Mouse (Mus musculus) liver, adult 2 months (tissue): ENCODE measurements around the gene Sh3bp4.

Experiments used
- CTCF ChIP-seq: fragments of 200-500 bp; IDR thresholded peaks from 2 replicates; pipeline ENCODE4 v1.5.1; 2011; ENCODE audit warnings: low read depth, low read length, control low read depth
- POLR2A ChIP-seq: fragments of 200-500 bp; IDR thresholded peaks from 2 replicates; pipeline ENCODE4 v1.6.1; 2011; ENCODE audit warnings: low read length, control low read depth; ENCODE audit not compliant: insufficient read depth; ENCODE audit errors: extremely low read depth

DNA sequence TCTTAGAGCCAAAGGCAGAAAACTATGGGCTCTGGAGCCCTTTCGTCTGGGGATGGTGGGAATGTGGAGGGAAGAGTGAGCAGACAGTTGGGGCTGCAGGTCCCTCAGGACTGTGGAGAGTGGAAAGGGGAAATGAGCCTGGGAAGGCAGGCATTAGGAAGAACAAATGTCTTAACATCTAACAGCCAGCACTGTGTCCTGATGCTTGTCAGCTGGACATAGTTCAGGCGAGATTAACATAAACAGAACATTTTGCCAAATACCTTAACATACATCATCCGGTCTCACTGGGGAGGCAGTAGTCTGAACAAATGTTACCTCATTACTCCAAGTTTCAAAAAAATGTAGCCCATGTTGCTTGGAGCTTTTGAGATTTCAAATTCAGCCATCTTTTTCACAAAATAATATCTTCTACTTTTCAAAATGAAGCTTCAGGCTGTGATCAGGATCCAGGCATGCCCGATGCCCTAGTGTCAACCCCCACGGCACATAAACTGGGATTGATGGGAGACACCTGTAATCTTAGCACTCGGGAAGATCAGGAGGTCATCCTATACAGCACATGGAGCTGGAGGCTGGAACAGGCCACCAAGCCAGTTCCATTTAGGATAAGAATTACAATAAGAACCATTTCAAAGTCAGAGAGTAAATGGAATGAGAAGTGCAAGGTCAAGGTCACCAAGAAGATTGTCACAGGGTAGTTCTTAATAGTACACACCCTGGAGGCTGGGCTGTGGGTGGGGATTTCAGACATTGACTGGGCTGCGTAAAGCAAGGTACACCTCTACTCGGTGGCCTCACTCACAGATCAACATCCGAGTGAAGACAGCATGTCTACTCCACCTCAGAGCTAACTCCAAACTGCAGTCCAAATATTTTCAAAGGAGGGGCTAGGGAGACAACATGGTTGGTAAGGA, 45.3 kb upstream of the Sh3bp4 start:
- TF ChIP-seq POLR2A (no peak), CTCF (no peak)
